8 mouse cellular contexts compared by ENCODE assay signal in genomic region chr17:27716804-27717203, GRCm38 (mm10). TPM values are rescaled to one million over a fixed set of nuclear protein-coding genes. Genes with fewer than 3 reads are reported as not detected.
DNase-seq lines count a peak whose midpoint lies in the region; ATAC-seq and TF ChIP-seq lines count a peak whose summit lies in the region.
"Had no signal": no experiment of that assay in that cellular context is flagged by ENCODE, and none has a peak within 500 bp of the region (broad histone marks: within the 10 kb centered on the region; RNA-seq: fewer than 3 reads in every experiment).

No protein-coding gene starts in this region.

- peak; percentile 51; the same call in 1 of the 2 replicates for ATAC-seq in embryonic facial prominence, embryonic 11.5 days (replicated peaks; ENCODE audit: insufficient number of reproducible peaks, low FRiP score, low TSS enrichment, low read depth)

- peaks cover 2% of the 10 kb centered on the region; the same call in 1 of the 2 replicates for H3K27me3 ChIP-seq in embryonic facial prominence, embryonic 11.5 days (ENCODE audit: control insufficient read depth, insufficient read depth, low read length)
- no peaks in the 10 kb centered on the region for H3K27me3 ChIP-seq in splenic B cell, adult 2 months (ENCODE audit: control insufficient read depth, insufficient read depth, low read length, poor library complexity, severe bottlenecking)

- TF ChIP-seq POLR2A in lung, adult 2 months (IDR thresholded peaks at IDR 0.05; ENCODE audit: borderline replicate concordance, extremely low read depth, low read depth, low read length) = no peak

- no peak for TF ChIP-seq CTCF in lung, adult 2 months (IDR thresholded peaks at IDR 0.05; ENCODE audit: insufficient read depth, low read length)

- peak overlapping the region; percentile 38 for H3K4me2 ChIP-seq in embryonic facial prominence, embryonic 11.5 days (ENCODE audit: low read depth, low read length)

- 2% methylated on average over 16 of the region's 16 CpGs for WGBS in embryonic facial prominence, embryonic 11.5 days
- 10% methylated on average over 16 of the region's 16 CpGs for WGBS in lung, adult 2 months

- H3K4me3 ChIP-seq in embryonic facial prominence, embryonic 11.5 days (ENCODE audit: low read depth, low read length) = peak overlapping the region; percentile 17; the same call in 1 of the 2 replicates
- H3K4me3 ChIP-seq in lung, adult 2 months (replicated peaks; ENCODE audit: extremely low read depth, low read depth, low read length) = peak overlapping the region; percentile 51
- H3K4me3 ChIP-seq: erythroblast, embryonic 14.5 days had no signal

- no peaks in the 10 kb centered on the region; the same call in none of the 2 replicates for H3K4me1 ChIP-seq in embryonic facial prominence, embryonic 11.5 days (ENCODE audit: control insufficient read depth, insufficient read depth, low read length)
- H3K4me1 ChIP-seq in lung, adult 2 months (ENCODE audit: control insufficient read depth, insufficient read depth, low read length) = no peaks in the 10 kb centered on the region

- H3K9ac ChIP-seq in embryonic facial prominence, embryonic 11.5 days (replicated peaks; ENCODE audit: low read length) = peak overlapping the region; percentile 28

- peak; percentile 75 for DNase-seq in adrenal gland, postnatal 14 days
- DNase-seq in embryonic facial prominence, embryonic 11.5 days (ENCODE audit: low spot score) = peak; percentile 64
- DNase-seq in kidney, adult 11 months = peak; percentile 58
- peak; percentile 53 for DNase-seq in lung, adult 2 months
- peak; percentile 28 for DNase-seq in splenic B cell, adult 2 months (ENCODE audit: low read depth, low spot score)
- no peak for DNase-seq in cerebellum, postnatal 14 days
- DNase-seq in urinary bladder, postnatal 4 days (ENCODE audit: low spot score in 2 of 2) = no peak

- H3K36me3 ChIP-seq in embryonic facial prominence, embryonic 11.5 days (replicated peaks; ENCODE audit: control insufficient read depth, insufficient read depth, low read depth, low read length) = no peaks in the 10 kb centered on the region
- no peaks in the 10 kb centered on the region for H3K36me3 ChIP-seq in splenic B cell, adult 2 months (ENCODE audit: control insufficient read depth, insufficient read depth, low read length, poor library complexity, severe bottlenecking)

- no peaks in the 10 kb centered on the region for H3K9me3 ChIP-seq in embryonic facial prominence, embryonic 11.5 days (replicated peaks; ENCODE audit: control insufficient read depth, low read length)

- H3K27ac ChIP-seq in embryonic facial prominence, embryonic 11.5 days (replicated peaks; ENCODE audit: low read depth, low read length) = no peak overlapping the region

RNA-seq across cellular contexts. Expression of gene Spdef, which starts 12.0 kb away (rescaled TPM):
- not detected in 2 replicates for total RNA-seq in adrenal gland, postnatal 14 days (2021)
- polyA plus RNA-seq in embryonic facial prominence, embryonic 11.5 days (2014; fragmentation: Nextera tagmentation; extraction: Ambion mirVana) = 0.18 TPM in 1 of 2 replicates, not detected in the other
- polyA plus RNA-seq in lung, adult 2 months (2012; rRNA removed) = 4.4 and 6.9 TPM in 2 replicates
- polyA plus RNA-seq: erythroblast, embryonic 14.5 days had no signal

Comparison
In these comparisons a context has a peak if more than half of its experiments do, and no peak if none do; other contexts are left out.
1. DNase-seq: peak in adrenal gland, postnatal 14 days (single experiment), embryonic facial prominence, embryonic 11.5 days (single experiment), kidney, adult 11 months (single experiment), lung, adult 2 months (single experiment) and splenic B cell, adult 2 months (single experiment); none in cerebellum, postnatal 14 days (0 of 2) and urinary bladder, postnatal 4 days (0 of 2).